Mouse (Mus musculus): ENCODE results near the gene Gm8857.
"Not testable (repeated sequence)": the region's sequence is repeated elsewhere in the genome, so short reads cannot be mapped to it uniquely, and the experiment has no call there.

Gm8857 gene

DNA sequence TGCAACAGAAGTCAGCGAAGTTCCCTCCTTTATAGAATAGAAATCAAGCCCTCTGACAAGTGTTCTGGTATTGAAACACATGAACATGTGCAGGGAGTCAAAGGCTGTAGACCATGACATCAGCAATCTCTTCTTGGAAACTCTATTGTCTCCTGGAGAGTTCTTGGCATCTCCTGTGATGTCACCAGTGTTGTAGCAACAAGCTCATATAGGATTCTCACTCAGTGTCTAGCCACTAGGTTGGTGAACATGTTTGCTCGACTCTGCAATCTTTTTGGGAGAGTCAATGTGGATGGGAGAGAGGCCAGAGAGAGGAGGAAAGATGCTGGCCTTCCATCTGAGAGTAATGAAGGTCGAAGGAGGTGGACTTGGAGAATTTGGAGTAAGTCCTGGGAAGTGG lies at the start of gene Gm8857, which contains the start of gene Gm8871:
Gm8857 (plus strand) TSS at position 303 of the 400 bp plus-strand sequence.
Gm8871 (plus strand) TSS at position 301 of the 400 bp plus-strand sequence.
- in situ Hi-C loops (cut with MseI, MboI): not testable (repeated sequence)

DNA sequence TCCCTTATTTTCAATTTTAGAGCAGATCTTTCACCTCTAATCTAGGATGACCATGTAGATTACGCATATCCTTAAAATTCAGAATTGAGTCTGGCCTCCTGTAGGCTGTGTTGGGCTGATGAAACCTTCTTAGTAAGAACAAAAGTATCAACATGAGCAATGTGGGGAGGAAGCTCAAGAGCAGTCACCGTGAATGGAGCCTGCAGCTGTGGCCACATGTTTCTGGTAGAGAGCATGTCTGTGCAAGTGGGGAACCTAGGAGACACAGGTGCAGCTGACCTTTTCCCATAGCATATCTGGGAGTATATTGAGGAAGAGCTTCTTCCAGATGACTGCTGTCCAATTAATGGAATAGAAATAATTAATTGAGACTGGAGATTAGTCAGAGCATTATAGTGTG lies 5.9 kb downstream of the Gm8857 start:
- in situ Hi-C loops (cut with MseI, MboI): not testable (repeated sequence)

DNA sequence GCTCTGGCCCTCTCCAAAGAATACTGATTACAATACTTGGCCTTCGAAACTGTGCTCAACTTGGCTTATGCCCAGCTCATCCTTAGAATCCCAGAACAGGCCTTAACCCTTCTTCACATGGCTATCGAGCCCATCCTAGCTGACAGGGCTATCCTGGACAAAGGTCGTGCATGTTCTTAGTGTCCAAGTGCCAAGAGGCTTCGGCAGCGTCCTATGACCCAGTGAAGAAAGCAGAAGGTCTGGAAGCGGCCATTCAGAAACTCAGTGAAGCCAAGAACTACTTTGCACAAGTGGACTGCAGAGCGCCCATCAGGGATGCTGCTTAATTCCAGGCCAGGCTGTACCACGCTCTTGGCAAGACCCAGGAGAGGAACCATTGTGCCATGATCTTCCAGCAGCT lies 10.4 kb downstream of the Gm8857 start:
- in situ Hi-C loops (cut with MseI, MboI): not testable (repeated sequence)
